Mouse (Mus musculus): ENCODE measurements around the gene Sympk. TPM values are rescaled to one million over a fixed set of nuclear protein-coding genes. Genes with fewer than 3 reads are reported as not detected.

The Sympk gene
- polyA plus RNA-seq, 1 experiment = 113 TPM

GRCm38 (mm10) chr7:19002848-19003498, 21.2 kb upstream of the Sympk start:
- TF ChIP-seq CTCF (IDR thresholded peaks at IDR 0.05; ENCODE audit: borderline replicate concordance, insufficient read depth, low read depth, low read length) (no peak), POLR2A (IDR thresholded peaks at IDR 0.05; ENCODE audit: borderline replicate concordance, insufficient read depth, low read length) (no peak)
- peak; percentile 80 to 89 for DNase-seq
- 2% methylated on average over 17 of the region's 17 CpGs for WGBS

GRCm38 (mm10) chr7:19003902-19004630, 20.1 kb upstream of the Sympk start, which contains the start of gene Irf2bp1:
Irf2bp1 (plus strand) TSS chr7:19004044.
- Histone ChIP-seq H3K4me3 (replicated peaks; ENCODE audit: insufficient read depth, low read depth, low read length) (peak within 1 kb of the TSS; percentile 79), H3K27me3 (ENCODE audit: control insufficient read depth, insufficient read depth, low read length) (no peaks in the 10 kb centered on the region), H3K4me1 (ENCODE audit: control insufficient read depth, insufficient read depth, low read length) (peaks cover 14% of the 10 kb centered on the region), H3K27ac (ENCODE audit: insufficient read depth, low read length) (peak within 1 kb of the TSS; percentile 78)
- DNase-seq = peak; percentile 95 to 98
- 2% methylated on average over 88 of the region's 90 CpGs for WGBS
- peak; percentile 76 for TF ChIP-seq POLR2A (IDR thresholded peaks at IDR 0.05; ENCODE audit: borderline replicate concordance, insufficient read depth, low read length)
- no peak for TF ChIP-seq CTCF (IDR thresholded peaks at IDR 0.05; ENCODE audit: borderline replicate concordance, insufficient read depth, low read depth, low read length)

More at GRCm38 (mm10) chr7:19002848-19003498, 21.2 kb upstream of the Sympk start:
- H3K27me3 ChIP-seq (ENCODE audit: control insufficient read depth, insufficient read depth, low read length) = no peaks in the 10 kb centered on the region
- peak overlapping the region; percentile 94 for H3K27ac ChIP-seq (ENCODE audit: insufficient read depth, low read length)
- peaks cover 18% of the 10 kb centered on the region for H3K4me1 ChIP-seq (ENCODE audit: control insufficient read depth, insufficient read depth, low read length)
- H3K4me3 ChIP-seq (replicated peaks; ENCODE audit: insufficient read depth, low read depth, low read length) = peak overlapping the region; percentile 79

DNA sequence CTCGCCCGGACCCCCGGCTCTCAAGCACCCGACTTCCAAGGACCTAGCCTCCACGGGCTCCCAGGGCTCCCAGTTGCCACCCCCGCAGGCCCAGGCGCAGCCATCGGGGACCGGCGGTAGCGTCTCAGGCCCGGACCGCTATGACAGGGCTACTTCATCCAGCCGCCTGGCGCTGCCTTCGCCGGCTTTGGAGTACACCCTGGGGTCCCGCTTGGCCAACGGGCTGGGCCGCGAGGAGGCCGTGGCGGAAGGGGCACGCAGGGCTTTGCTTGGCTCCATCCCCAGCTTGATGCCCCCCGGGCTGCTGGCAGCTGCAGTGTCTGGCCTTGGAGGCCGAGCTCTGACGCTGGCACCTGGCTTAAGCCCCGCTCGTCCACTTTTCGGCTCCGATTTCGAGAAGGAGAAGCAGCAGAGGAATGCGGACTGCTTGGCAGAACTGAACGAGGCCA, 19.5 kb upstream of the Sympk start:
- WGBS = under 1% methylated on average over 34 of the region's 34 CpGs
- H3K4me3 ChIP-seq (replicated peaks; ENCODE audit: insufficient read depth, low read depth, low read length) = peak overlapping the region; percentile 55
- peak in 1 of 2 experiments; percentile 58 for DNase-seq
- H3K27me3 ChIP-seq (ENCODE audit: control insufficient read depth, insufficient read depth, low read length) = no peaks in the 10 kb centered on the region
- peak overlapping the region; percentile 35 for H3K27ac ChIP-seq (ENCODE audit: insufficient read depth, low read length)
- H3K4me1 ChIP-seq (ENCODE audit: control insufficient read depth, insufficient read depth, low read length) = peaks cover 12% of the 10 kb centered on the region
- TF ChIP-seq POLR2A (IDR thresholded peaks at IDR 0.05; ENCODE audit: borderline replicate concordance, insufficient read depth, low read length) = no peak
- no peak for TF ChIP-seq CTCF (IDR thresholded peaks at IDR 0.05; ENCODE audit: borderline replicate concordance, insufficient read depth, low read depth, low read length)

DNA sequence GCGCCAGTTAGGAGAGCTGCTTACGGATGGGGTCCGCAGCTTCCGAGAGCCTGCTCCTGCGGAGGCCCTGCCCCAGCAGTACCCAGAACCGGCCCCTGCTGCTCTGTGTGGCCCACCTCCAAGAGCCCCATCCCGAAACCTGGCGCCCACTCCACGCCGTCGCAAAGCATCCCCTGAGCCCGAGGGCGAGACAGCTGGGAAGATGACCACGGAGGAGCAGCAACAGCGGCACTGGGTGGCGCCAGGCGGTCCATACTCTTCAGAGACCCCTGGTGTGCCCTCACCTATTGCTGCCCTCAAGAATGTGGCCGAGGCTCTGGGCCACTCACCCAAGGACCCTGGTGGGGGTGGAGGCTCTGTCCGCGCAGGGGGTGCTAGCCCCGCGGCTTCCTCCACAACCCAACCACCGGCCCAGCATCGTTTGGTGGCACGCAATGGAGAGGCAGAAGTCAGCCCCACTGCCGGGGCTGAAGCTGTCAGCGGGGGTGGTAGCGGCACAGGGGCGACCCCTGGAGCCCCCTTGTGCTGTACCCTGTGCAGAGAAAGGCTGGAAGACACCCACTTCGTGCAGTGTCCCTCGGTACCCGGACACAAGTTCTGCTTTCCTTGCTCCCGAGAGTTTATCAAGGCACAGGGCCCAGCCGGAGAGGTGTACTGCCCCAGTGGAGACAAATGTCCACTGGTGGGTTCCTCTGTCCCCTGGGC, 18.6 kb upstream of the Sympk start:
- TF ChIP-seq POLR2A (IDR thresholded peaks at IDR 0.05; ENCODE audit: borderline replicate concordance, insufficient read depth, low read length) = no peak
- TF ChIP-seq CTCF (IDR thresholded peaks at IDR 0.05; ENCODE audit: borderline replicate concordance, insufficient read depth, low read depth, low read length) = no peak
- Histone ChIP-seq H3K4me1 (ENCODE audit: control insufficient read depth, insufficient read depth, low read length) (peaks cover 12% of the 10 kb centered on the region), H3K27ac (ENCODE audit: insufficient read depth, low read length) (no peak overlapping the region), H3K27me3 (ENCODE audit: control insufficient read depth, insufficient read depth, low read length) (no peaks in the 10 kb centered on the region), H3K4me3 (replicated peaks; ENCODE audit: insufficient read depth, low read depth, low read length) (no peak overlapping the region)
- WGBS = 41% methylated on average over 34 of the region's 34 CpGs
- peak; percentile 37 to 50 for DNase-seq

DNA sequence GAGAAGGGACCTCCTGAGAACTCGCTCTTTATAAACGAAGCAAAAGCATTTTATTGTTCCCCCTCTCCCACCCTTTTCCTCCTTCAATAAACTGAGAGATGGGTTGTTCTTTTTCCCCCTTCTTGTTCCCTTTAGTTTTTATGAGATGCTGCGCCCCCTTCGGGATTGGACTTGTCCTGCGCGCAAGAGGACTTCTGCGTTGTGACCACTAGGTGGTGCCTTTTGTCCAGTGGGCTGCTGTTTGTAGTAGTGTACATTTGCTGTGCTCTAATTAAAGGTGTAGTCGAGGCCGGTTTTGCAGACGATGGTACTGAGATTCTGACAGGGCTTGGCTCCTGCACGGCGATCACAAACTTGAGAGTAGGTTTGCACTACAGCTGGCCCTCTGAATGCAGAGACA, 17.7 kb upstream of the Sympk start:
- Histone ChIP-seq H3K4me1 (ENCODE audit: control insufficient read depth, insufficient read depth, low read length) (peaks cover 12% of the 10 kb centered on the region), H3K4me3 (replicated peaks; ENCODE audit: insufficient read depth, low read depth, low read length) (no peak overlapping the region), H3K27me3 (ENCODE audit: control insufficient read depth, insufficient read depth, low read length) (no peaks in the 10 kb centered on the region), H3K27ac (ENCODE audit: insufficient read depth, low read length) (no peak overlapping the region)
- WGBS = 5% methylated on average over 12 of the region's 12 CpGs
- TF ChIP-seq POLR2A (IDR thresholded peaks at IDR 0.05; ENCODE audit: borderline replicate concordance, insufficient read depth, low read length) (no peak), CTCF (IDR thresholded peaks at IDR 0.05; ENCODE audit: borderline replicate concordance, insufficient read depth, low read depth, low read length) (peak; percentile 98)
- DNase-seq = peak; percentile 83 to 85

- Histone ChIP-seq H3K27me3 (ENCODE audit: control insufficient read depth, insufficient read depth, low read length) (no peaks in the 10 kb centered on the region), H3K4me3 (replicated peaks; ENCODE audit: insufficient read depth, low read depth, low read length) (no peak overlapping the region), H3K27ac (ENCODE audit: insufficient read depth, low read length) (no peak overlapping the region), H3K4me1 (ENCODE audit: control insufficient read depth, insufficient read depth, low read length) (peaks cover 12% of the 10 kb centered on the region)
- DNase-seq = peak; percentile 20 to 24
- 81% methylated on average over 13 of the region's 13 CpGs for WGBS
- TF ChIP-seq POLR2A (IDR thresholded peaks at IDR 0.05; ENCODE audit: borderline replicate concordance, insufficient read depth, low read length) (no peak), CTCF (IDR thresholded peaks at IDR 0.05; ENCODE audit: borderline replicate concordance, insufficient read depth, low read depth, low read length) (no peak)
Observed at GRCm38 (mm10) chr7:19007026-19007977, 16.9 kb upstream of the Sympk start.

DNA sequence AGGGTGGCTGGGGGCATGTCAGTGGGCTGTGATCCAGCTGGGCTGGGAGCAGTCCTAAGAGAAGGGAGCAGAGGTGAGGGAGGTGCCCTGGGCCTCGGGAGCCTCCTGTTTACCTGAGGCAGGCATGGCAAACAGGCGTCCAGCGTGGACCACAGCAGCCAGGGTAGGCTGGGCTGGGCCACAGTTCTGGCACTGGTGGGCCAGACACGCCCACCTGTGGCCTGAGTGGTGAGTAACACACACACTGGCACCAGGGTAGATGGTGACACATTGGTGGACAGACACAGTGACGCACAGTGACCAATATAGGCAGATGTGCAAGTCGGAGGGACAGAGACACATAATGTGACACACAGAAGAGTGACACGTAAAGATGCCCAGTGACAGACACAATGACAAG, 13.6 kb upstream of the Sympk start:
- TF ChIP-seq POLR2A (IDR thresholded peaks at IDR 0.05; ENCODE audit: borderline replicate concordance, insufficient read depth, low read length) = no peak
- TF ChIP-seq CTCF (IDR thresholded peaks at IDR 0.05; ENCODE audit: borderline replicate concordance, insufficient read depth, low read depth, low read length) = no peak
- peak in 1 of 2 experiments; percentile 16 for DNase-seq
- 79% methylated on average over 7 of the region's 7 CpGs for WGBS
- no peak overlapping the region for H3K4me3 ChIP-seq (replicated peaks; ENCODE audit: insufficient read depth, low read depth, low read length)
- peaks cover 5% of the 10 kb centered on the region for H3K4me1 ChIP-seq (ENCODE audit: control insufficient read depth, insufficient read depth, low read length)
- no peaks in the 10 kb centered on the region for H3K27me3 ChIP-seq (ENCODE audit: control insufficient read depth, insufficient read depth, low read length)
- H3K27ac ChIP-seq (ENCODE audit: insufficient read depth, low read length) = no peak overlapping the region

Data from cerebellum, adult 2 months (tissue).